Mouse (Mus musculus) neural tube, embryonic 13.5 days (tissue): ENCODE measurements at regions not wholly inside any gene's neighbourhood (a gene's known extent, or its start where the extent isn't known, plus 50 kb on each side); places are given as distances from the start of the nearest gene placed in this dataset.

Experiments used
- ATAC-seq: fragments of 200-750 bp; cut with Nextera tagmentation; 2 replicates; pipeline ENCODE4 v1.8.0; 2017; ENCODE audit warnings: low read depth, mild to moderate bottlenecking, moderate TSS enrichment, moderate library complexity
- H3K27ac ChIP-seq: fragments of 300-500 bp; sonication (generic); replicated peaks from 2 replicates; pipeline ENCODE4 v1.5.1; 2015; ENCODE audit warnings: moderate library complexity, mild to moderate bottlenecking, inconsistent platforms
- H3K27me3 ChIP-seq: fragments of 300-500 bp; sonication (generic); 2 replicates; pipeline ENCODE4 v1.6.1; 2015; ENCODE audit warnings: mild to moderate bottlenecking, inconsistent platforms
- H3K36me3 ChIP-seq: fragments of 300-500 bp; sonication (generic); 2 replicates; pipeline ENCODE4 v1.6.1; 2015; ENCODE audit warnings: mild to moderate bottlenecking, inconsistent platforms
- H3K4me1 ChIP-seq: fragments of 300-500 bp; sonication (generic); replicated peaks from 2 replicates; pipeline ENCODE4 v1.6.1; 2015; ENCODE audit warnings: inconsistent platforms
- H3K4me2 ChIP-seq: fragments of 300-500 bp; sonication (generic); 2 replicates; pipeline ENCODE4 v1.6.1; 2015; ENCODE audit warnings: inconsistent platforms, mild to moderate bottlenecking, moderate library complexity
- H3K4me3 ChIP-seq: fragments of 300-500 bp; sonication (generic); 2 replicates; pipeline ENCODE4 v1.5.1; 2015; ENCODE audit warnings: mild to moderate bottlenecking, inconsistent platforms
- H3K9ac ChIP-seq: fragments of 300-500 bp; sonication (generic); 2 replicates; pipeline ENCODE4 v1.6.1; 2015; ENCODE audit warnings: moderate library complexity, mild to moderate bottlenecking, inconsistent platforms
- H3K9me3 ChIP-seq: fragments of 300-500 bp; sonication (generic); 2 replicates; pipeline ENCODE4 v1.6.1; 2016; ENCODE audit warnings: inconsistent platforms
- WGBS: fragments of 180-500 bp; shearing (Covaris S2); methylation state at CpG from one replicate; pipeline ENCODE4 v1.1.7; 2015; 5-methylcytosine and 5-hydroxymethylcytosine counted together

DNA sequence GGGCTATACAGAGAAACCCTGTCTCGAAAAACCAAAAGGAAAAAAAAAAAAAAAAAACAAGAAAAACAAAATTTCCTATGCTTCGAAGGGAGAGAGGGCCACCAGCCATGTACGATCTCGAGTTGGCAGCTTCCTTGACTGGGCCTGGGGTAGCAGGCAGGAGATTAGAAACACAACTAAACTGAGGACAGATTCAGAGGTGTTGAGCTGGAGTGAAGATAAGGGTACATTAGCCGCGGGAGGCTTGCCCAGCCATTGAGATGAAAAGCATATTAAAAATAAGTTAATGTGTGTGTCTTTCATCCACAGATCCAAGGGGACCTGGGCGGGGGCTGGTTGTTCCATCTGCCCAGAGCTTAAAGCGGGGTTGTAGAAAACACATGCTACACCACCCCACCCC is 145.3 kb upstream of the Usp24 start:
- Histone ChIP-seq H3K36me3 (no peaks in the 10 kb centered on the region), H3K4me3 (no peak overlapping the region), H3K9me3 (no peaks in the 10 kb centered on the region), H3K9ac (no peak overlapping the region), H3K4me2 (no peak overlapping the region), H3K27ac (no peak overlapping the region), H3K4me1 (no peaks in the 10 kb centered on the region), H3K27me3 (no peaks in the 10 kb centered on the region)
- ATAC-seq = no peak
- 92% methylated on average over 8 of the region's 8 CpGs for WGBS

DNA sequence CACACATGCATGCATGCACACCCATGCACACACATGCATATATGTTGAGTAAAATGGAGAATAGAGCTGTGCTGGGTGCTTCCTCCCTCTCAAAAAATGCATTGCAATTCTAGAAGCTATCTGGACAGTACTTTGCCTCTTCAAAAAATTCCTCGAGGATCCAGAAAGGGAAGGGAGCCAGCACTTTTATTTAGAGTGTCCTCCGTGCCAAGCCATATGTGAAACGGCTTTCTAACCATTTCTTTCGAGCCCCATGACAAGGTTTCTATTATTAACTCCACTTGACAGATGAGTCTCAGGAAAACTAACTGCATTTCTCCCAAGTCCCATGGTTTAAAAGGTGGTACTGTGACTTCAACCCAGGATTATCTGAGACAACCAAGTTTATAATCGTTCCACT is 140.7 kb upstream of the Usp24 start:
- no peaks in the 10 kb centered on the region for H3K36me3 ChIP-seq
- 78% methylated on average over 5 of the region's 5 CpGs for WGBS
- no peaks in the 10 kb centered on the region for H3K4me1 ChIP-seq
- no peak overlapping the region for H3K4me3 ChIP-seq
- no peaks in the 10 kb centered on the region for H3K27me3 ChIP-seq
- no peak for ATAC-seq
- no peak overlapping the region for H3K4me2 ChIP-seq
- H3K27ac ChIP-seq = no peak overlapping the region
- H3K9ac ChIP-seq = no peak overlapping the region
- H3K9me3 ChIP-seq = no peaks in the 10 kb centered on the region

DNA sequence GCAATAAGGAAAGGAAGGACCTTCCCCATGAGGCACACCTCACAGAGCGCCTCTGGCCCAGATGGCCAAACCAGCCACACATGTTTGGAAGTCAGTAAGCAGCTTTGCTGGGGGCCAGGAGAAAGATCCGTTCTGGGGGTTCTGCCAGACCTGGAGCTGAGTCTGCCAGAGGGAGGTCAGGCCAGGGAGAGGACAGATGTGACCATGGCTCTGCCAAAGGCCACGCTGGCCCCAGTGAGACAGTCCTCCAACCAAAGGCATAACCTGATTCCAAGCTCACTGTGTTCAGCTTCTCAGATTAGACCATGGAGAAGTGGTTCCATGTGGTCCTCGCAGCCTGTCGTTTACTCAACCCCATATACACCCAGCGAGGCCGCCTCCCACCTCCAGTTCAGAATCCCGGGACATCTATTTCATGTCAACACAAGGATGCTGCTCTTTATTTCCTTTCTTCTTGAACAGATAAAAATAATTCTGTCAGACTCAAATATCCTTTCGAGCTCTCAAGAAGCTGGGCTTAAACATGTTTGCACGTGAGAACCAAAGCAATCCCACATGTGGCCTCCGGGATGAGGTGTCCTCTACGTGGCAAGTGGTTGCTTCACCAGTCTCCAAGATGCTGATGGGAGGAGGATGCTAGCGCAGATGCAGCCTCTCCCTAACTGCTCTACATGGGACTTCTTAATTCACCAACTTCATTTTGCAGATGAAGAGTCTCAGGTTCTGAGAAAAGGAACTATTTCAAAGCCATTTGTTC is 130.1 kb upstream of the Usp24 start:
- Histone ChIP-seq H3K27ac (no peak overlapping the region), H3K4me1 (no peaks in the 10 kb centered on the region), H3K27me3 (no peaks in the 10 kb centered on the region), H3K9me3 (0 out of 2 replicates have a peak, but pooled peaks cover 6% of the 10 kb centered on the region), H3K4me2 (no peak overlapping the region), H3K9ac (no peak overlapping the region), H3K36me3 (no peaks in the 10 kb centered on the region), H3K4me3 (no peak overlapping the region)
- 87% methylated on average over 13 of the region's 13 CpGs for whole genome bisulfite sequencing
- no peak for ATAC-seq

DNA sequence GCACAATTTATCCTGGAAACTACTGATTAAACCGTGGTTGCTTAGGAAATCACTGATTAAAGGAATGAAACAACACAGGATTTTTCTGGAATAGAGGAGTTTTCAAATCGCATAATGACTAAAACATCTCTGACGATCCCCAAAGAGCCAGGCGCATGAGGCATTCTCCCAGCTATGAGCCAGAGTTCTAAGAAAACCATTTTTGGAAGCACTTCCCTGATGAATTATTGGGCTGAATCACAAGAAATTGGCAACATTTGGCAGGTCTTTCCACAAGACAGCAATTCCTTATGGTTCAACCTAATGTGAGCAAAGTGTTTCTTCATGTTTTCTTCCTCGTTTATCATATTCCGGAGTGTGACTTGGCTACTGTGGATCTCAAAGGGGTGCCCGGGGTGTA is 129.3 kb upstream of the Usp24 start:
- no peaks in the 10 kb centered on the region for H3K4me1 ChIP-seq
- no peak overlapping the region for H3K27ac ChIP-seq
- 92% methylated on average over 7 of the region's 7 CpGs for WGBS
- H3K36me3 ChIP-seq = no peaks in the 10 kb centered on the region
- ATAC-seq = no peak
- H3K9ac ChIP-seq = no peak overlapping the region
- H3K27me3 ChIP-seq = no peaks in the 10 kb centered on the region
- H3K9me3 ChIP-seq = 0 out of 2 replicates have a peak, but pooled peaks cover 6% of the 10 kb centered on the region
- H3K4me2 ChIP-seq = no peak overlapping the region
- H3K4me3 ChIP-seq = no peak overlapping the region

DNA sequence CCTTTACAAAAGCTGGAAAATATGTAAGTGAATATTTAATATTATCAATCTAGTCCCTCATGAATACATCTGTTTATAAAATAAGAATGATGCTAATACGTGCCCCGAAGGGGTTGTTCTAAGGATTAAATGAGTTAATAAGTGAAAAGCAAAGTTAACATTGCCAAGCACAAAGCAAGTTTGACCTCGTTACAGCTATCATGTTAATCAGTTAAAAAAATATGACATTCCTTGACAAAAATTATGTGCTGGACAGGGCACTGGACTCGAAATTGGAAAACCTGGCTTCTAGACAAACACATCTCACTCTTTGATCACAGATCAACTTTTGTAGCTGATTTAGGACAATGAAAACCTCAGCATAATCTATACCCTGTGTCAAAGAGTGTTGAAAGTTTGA is 125.8 kb upstream of the Usp24 start:
- Histone ChIP-seq H3K27ac (no peak overlapping the region), H3K9ac (no peak overlapping the region), H3K4me1 (no peaks in the 10 kb centered on the region), H3K4me2 (no peak overlapping the region), H3K27me3 (no peaks in the 10 kb centered on the region), H3K9me3 (no peaks in the 10 kb centered on the region), H3K36me3 (no peaks in the 10 kb centered on the region), H3K4me3 (no peak overlapping the region)
- ATAC-seq = no peak
- 87% methylated on average over 4 of the region's 4 CpGs for WGBS

DNA sequence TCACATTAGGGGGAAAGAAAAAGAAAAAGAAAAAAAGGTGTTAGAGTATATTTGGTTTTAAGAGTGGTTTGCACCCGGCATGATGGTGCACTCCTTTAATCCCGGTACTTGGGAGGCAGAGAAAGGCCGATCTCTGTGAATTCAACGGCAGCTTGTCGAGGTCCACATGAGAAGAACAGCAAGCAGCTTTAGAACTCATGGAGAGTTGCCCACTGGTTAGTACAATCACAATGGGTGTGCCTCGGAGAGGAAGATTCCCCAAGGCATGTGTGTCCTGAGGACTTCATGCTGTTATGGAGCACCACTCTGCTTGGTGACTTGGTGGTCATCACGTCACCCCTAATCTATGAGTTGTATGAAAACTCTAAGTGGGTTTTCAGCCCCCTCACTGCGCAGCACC is 124.7 kb upstream of the Usp24 start:
- Histone ChIP-seq H3K4me3 (no peak overlapping the region), H3K4me1 (no peaks in the 10 kb centered on the region), H3K27me3 (no peaks in the 10 kb centered on the region), H3K36me3 (no peaks in the 10 kb centered on the region), H3K27ac (no peak overlapping the region), H3K9ac (no peak overlapping the region), H3K9me3 (no peaks in the 10 kb centered on the region), H3K4me2 (no peak overlapping the region)
- WGBS = 84% methylated on average over 8 of the region's 8 CpGs
- ATAC-seq = no peak

DNA sequence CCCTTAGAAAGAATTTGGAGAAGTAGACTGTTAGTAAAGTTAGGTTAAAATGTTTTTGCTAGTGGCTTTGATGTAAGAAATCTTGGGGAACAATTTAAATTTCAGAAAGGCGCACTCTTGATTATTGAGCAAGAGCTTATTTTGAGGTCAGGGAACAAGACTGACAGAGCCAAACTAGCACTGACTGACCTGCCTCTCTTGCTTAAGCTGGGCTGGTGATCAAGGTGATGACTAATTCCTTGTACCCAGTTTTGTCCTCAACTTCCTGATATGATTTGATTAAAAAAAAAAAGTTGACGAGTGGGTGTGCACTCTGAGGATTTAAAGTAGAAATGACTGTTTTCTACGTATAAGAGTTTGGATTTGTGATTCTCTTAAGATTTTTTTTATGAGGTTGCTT is 124.2 kb upstream of the Usp24 start:
- Histone ChIP-seq H3K9ac (no peak overlapping the region), H3K4me2 (no peak overlapping the region), H3K27ac (no peak overlapping the region), H3K36me3 (no peaks in the 10 kb centered on the region), H3K9me3 (no peaks in the 10 kb centered on the region), H3K27me3 (no peaks in the 10 kb centered on the region), H3K4me3 (no peak overlapping the region), H3K4me1 (no peaks in the 10 kb centered on the region)
- 91% methylated on average over 3 of the region's 3 CpGs for WGBS
- no peak for ATAC-seq

DNA sequence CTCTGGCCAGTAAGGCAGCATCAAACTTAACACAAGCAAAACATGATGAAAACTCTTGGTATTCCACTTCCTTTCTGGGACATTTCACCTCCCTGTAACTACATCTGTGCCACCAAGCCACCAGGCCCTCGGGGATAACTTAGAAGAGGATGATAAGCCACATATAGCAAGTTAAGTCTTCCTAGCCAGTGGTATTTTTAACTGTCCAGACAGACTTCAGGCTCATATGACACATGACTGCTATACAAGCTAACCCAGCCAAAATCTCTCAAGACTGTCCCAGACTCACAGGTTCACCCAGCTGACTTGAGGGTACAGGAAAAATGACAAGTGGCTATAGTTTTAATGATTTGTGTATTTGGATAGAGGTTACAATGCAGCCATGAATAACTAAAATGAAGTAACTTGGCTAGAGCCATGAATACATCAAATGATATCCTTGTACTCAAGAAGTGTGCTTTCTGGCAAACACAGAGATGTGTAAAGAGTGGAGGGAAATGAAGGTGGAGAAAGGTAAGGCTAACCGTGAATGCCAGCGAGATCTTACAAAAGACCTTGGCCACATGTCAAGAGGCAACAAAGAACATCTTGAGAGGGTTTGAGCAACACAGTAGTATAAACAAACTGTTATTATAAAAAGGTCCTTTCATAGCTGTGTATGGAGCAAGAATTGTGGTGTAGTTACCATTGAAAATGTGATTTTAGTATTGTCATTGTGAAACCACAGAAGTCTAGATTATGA is 122.6 kb upstream of the Usp24 start:
- ATAC-seq = no peak
- H3K27me3 ChIP-seq = no peaks in the 10 kb centered on the region
- H3K4me1 ChIP-seq = no peaks in the 10 kb centered on the region
- no peaks in the 10 kb centered on the region for H3K9me3 ChIP-seq
- no peak overlapping the region for H3K27ac ChIP-seq
- no peak overlapping the region for H3K9ac ChIP-seq
- 82% methylated on average over 3 of the region's 3 CpGs for WGBS
- no peak overlapping the region for H3K4me2 ChIP-seq
- H3K4me3 ChIP-seq = no peak overlapping the region
- no peaks in the 10 kb centered on the region for H3K36me3 ChIP-seq

DNA sequence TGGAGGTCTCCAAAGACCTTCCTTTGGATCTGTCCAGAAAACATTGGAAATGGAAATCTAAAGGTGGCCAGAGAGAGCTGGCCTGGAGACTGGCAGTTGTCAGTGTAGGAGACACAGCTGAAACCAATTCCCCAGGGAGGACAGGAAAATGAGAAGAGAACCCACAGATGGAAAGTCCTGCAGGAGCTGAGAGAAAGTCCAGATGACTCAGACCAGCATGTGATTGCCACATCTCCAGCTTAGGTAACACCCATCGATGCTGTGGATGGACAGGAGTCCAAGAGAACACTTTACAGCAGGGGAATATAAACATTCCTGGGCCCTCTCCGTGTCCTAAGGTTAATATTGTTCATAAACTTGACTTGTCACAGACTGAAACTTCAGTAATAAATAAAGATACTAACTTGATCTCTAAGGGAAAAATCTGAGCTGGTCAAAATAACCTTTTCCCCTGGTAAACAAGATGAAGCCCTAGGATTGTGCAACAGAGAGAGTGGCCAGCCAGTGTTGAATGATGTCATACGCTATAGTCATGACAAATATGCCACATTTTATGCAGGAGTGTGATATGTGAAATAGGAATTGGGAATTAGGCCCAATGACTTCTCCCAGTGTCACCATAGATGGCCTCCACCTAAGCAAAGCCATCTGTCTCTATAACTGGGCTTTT is 120.4 kb upstream of the Usp24 start:
- no peaks in the 10 kb centered on the region for H3K36me3 ChIP-seq
- no peak overlapping the region for H3K4me3 ChIP-seq
- no peak for ATAC-seq
- no peak overlapping the region for H3K4me2 ChIP-seq
- no peak overlapping the region for H3K9ac ChIP-seq
- no peaks in the 10 kb centered on the region for H3K27me3 ChIP-seq
- 82% methylated on average over 3 of the region's 3 CpGs for WGBS
- no peak overlapping the region for H3K27ac ChIP-seq
- no peaks in the 10 kb centered on the region for H3K9me3 ChIP-seq
- peaks cover 16% of the 10 kb centered on the region for H3K4me1 ChIP-seq

DNA sequence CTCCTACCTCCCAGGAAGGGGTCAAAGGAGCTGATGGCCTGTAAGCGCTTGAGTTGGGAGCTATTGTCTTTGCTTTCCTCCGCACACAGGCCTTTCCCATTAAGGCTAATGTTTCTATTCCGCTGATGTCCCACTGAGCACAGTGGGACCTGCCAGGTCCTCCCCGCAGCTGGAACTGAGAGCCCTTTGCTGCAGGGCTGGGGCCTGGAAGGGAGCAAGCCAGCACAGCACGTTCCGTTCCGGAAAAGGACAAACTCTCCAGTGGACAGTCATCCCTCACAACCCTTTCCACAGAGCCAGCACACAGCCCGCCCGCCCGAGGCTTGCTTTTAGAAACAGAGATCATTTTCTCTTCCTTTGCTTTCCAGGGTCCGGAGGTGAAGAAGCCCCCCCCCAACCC is 116.2 kb upstream of the Usp24 start:
- Histone ChIP-seq H3K9me3 (no peaks in the 10 kb centered on the region), H3K4me2 (peak overlapping the region; percentile 13; the same call in 1 of the 2 replicates), H3K36me3 (no peaks in the 10 kb centered on the region), H3K27me3 (no peaks in the 10 kb centered on the region), H3K9ac (no peak overlapping the region), H3K4me3 (no peak overlapping the region), H3K4me1 (peaks cover 26% of the 10 kb centered on the region), H3K27ac (peak overlapping the region; percentile 50; the same call in 1 of the 2 replicates)
- 12% methylated on average over 11 of the region's 11 CpGs for WGBS
- ATAC-seq = 0 out of 2 replicates have a peak, but pooled peaks have one; percentile 49

DNA sequence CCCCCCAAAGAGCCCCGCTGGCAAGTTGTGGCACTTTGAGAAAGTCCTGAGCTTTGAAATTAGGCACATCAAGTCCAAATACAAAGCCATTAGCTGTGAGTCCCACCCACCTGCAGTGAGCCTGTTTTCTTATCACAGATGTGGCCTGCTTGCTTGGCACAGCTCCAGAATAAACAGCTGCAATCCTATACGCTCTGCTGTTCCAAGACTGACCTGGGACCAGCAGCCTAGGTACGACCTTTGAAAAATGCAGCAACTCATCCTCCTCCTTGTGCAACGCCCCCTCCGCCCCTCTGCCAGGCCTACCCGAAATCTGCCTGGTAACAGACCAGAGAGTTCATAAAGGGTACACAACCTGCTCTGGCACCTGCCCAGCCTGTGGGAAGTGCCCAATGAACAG is 115.8 kb upstream of the Usp24 start:
- Histone ChIP-seq H3K4me3 (no peak overlapping the region), H3K36me3 (no peaks in the 10 kb centered on the region), H3K9ac (no peak overlapping the region), H3K27me3 (no peaks in the 10 kb centered on the region), H3K4me2 (no peak overlapping the region; the same call in 1 of the 2 replicates), H3K9me3 (no peaks in the 10 kb centered on the region), H3K27ac (peak overlapping the region; percentile 50; the same call in 1 of the 2 replicates), H3K4me1 (peaks cover 26% of the 10 kb centered on the region)
- 45% methylated on average over 6 of the region's 6 CpGs for WGBS
- peak; percentile 81 for ATAC-seq

DNA sequence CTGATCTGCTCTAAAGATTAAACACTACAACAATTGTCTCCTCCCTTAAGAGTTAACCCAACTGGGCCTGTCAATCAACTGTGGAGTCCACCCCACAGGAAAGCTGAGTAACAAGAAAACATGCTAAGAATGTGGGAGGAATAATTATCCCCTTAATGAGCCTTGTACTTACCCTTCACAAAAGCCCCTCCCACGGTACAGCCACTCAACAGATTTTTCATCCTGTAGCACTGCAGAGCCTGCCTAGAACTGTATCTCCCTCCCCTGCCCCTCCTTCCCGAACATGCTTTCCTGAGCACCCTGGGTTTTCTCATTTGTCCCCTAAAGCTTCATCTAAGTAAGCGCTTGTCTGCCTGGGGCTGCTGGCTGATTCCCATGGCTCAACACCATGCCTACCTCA is 113.5 kb upstream of the Usp24 start:
- Histone ChIP-seq H3K4me2 (no peak overlapping the region), H3K9ac (no peak overlapping the region), H3K9me3 (no peaks in the 10 kb centered on the region), H3K27ac (no peak overlapping the region), H3K4me1 (peaks cover 26% of the 10 kb centered on the region), H3K4me3 (no peak overlapping the region), H3K27me3 (no peaks in the 10 kb centered on the region), H3K36me3 (no peaks in the 10 kb centered on the region)
- WGBS = 37% methylated on average over 3 of the region's 3 CpGs
- no peak for ATAC-seq
